Mouse (Mus musculus) bone marrow, adult 2 months (tissue): ENCODE data around the gene Hrh3.

Experiments used
- CTCF ChIP-seq: fragments of 200-500 bp; IDR thresholded peaks from 2 replicates; pipeline ENCODE4 v1.5.1; 2011; ENCODE audit warnings: low read length, control low read depth; ENCODE audit not compliant: control insufficient read depth, insufficient read depth
- POLR2A ChIP-seq: fragments of 200-500 bp; IDR thresholded peaks from 2 replicates; pipeline ENCODE4 v1.6.1; 2011; ENCODE audit warnings: low read depth, mild to moderate bottlenecking, control low read depth, low read length, borderline replicate concordance; ENCODE audit not compliant: control insufficient read depth

GRCm38 (mm10) chr2:180126195-180126594, 21.9 kb upstream of the Hrh3 start:
- no peak for TF ChIP-seq POLR2A
- no peak for TF ChIP-seq CTCF
